12 mouse cellular contexts compared by ENCODE assay signal in genomic region chr17:65081779-65082086, GRCm38 (mm10).
"Had no signal": no experiment of that assay in that cellular context is flagged by ENCODE, and none has a peak within 500 bp of the region (broad histone marks: within the 10 kb centered on the region; RNA-seq: fewer than 3 reads in every experiment).

No protein-coding gene starts in this region.

- DNase-seq: kidney, adult 11 months; kidney, adult 9 months; kidney, postnatal 10 days; kidney, postnatal 4 days; left cerebral cortex, postnatal 4 days; lung, adult 18-20 months; right cerebral cortex, adult 18-20 months; right cerebral cortex, postnatal 25 days; thymus, postnatal 36 days had no signal

- H3K36me3 ChIP-seq: limb, embryonic 13.5 days had no signal

- H3K27me3 ChIP-seq: limb, embryonic 13.5 days had no signal

- H3K4me3 ChIP-seq: layer of hippocampus, adult 2 months; limb, embryonic 13.5 days had no signal

- H3K9ac ChIP-seq: limb, embryonic 13.5 days; liver, embryonic 14.5 days had no signal

- H3K9me3 ChIP-seq: limb, embryonic 13.5 days had no signal

- H3K27ac ChIP-seq: layer of hippocampus, adult 2 months; limb, embryonic 13.5 days; liver, embryonic 14.5 days had no signal

- H3K4me1 ChIP-seq: limb, embryonic 13.5 days had no signal

- H3K4me2 ChIP-seq: limb, embryonic 13.5 days had no signal
